Mouse (Mus musculus) megakaryocyte, embryonic 14.5 days (primary cell): ENCODE data around the gene Adarb1.

Experiments used
- FLI1 ChIP-seq: IDR thresholded peaks from 2 replicates; pipeline ENCODE4 v1.6.1; 2012; ENCODE audit warnings: low read length, inconsistent platforms, mixed read lengths
- GATA1 ChIP-seq: IDR thresholded peaks from 3 replicates; pipeline ENCODE4 v1.6.1; 2012; ENCODE audit warnings: mixed read lengths, low read length, inconsistent platforms, borderline replicate concordance

GRCm38 (mm10) chr10:77290624-77291366 lies 127.3 kb downstream of the Adarb1 start:
- TF ChIP-seq FLI1: no peak
- no peak for TF ChIP-seq GATA1
